Mouse (Mus musculus): Measurements from ENCODE around the gene Marveld3. TPM values are rescaled to one million over a fixed set of nuclear protein-coding genes. Genes with fewer than 3 reads are reported as not detected.

Marveld3 gene
- polyA plus RNA-seq, 1 experiment from 2014 or later = 3.9 TPM

GRCm38 (mm10) chr8:109954486-109954948, 7.5 kb downstream of the Marveld3 start:
- Histone ChIP-seq H3K4me2 (replicated peaks; ENCODE audit: low read depth, low read length) (no peak overlapping the region), H3K9ac (replicated peaks; ENCODE audit: low read length) (no peak overlapping the region), H3K9me3 (ENCODE audit: low read length) (no peaks in the 10 kb centered on the region), H3K27me3 (ENCODE audit: insufficient read depth, low read length) (no peaks in the 10 kb centered on the region; the same call in 1 of the 2 replicates), H3K27ac (ENCODE audit: low read length) (no peak overlapping the region), H3K4me3 (ENCODE audit: low read length) (no peak overlapping the region), H3K4me1 (ENCODE audit: insufficient read depth, low read length) (peaks cover 11% of the 10 kb centered on the region), H3K36me3 (ENCODE audit: insufficient read depth, low read length) (no peaks in the 10 kb centered on the region)
- WGBS = 58% methylated on average over 13 of the region's 13 CpGs
- ATAC-seq (ENCODE audit: low FRiP score, low TSS enrichment) = no peak

- Histone ChIP-seq H3K27me3 (ENCODE audit: insufficient read depth, low read length) (peaks cover 11% of the 10 kb centered on the region; the same call in 1 of the 2 replicates), H3K4me1 (ENCODE audit: insufficient read depth, low read length) (peaks cover 13% of the 10 kb centered on the region), H3K9ac (replicated peaks; ENCODE audit: low read length) (no peak overlapping the region), H3K27ac (ENCODE audit: low read length) (no peak overlapping the region), H3K9me3 (ENCODE audit: low read length) (no peaks in the 10 kb centered on the region), H3K36me3 (ENCODE audit: insufficient read depth, low read length) (no peaks in the 10 kb centered on the region), H3K4me2 (replicated peaks; ENCODE audit: low read depth, low read length) (no peak overlapping the region), H3K4me3 (ENCODE audit: low read length) (no peak overlapping the region)
- WGBS = 62% methylated on average over 7 of the region's 7 CpGs
- ATAC-seq (ENCODE audit: low FRiP score, low TSS enrichment) = no peak
Measured at GRCm38 (mm10) chr8:109952171-109952570, 9.8 kb downstream of the Marveld3 start.

- ATAC-seq (ENCODE audit: low FRiP score, low TSS enrichment) = no peak
- peak overlapping the region; percentile 68 for H3K4me2 ChIP-seq (replicated peaks; ENCODE audit: low read depth, low read length)
- peak overlapping the region; percentile 57; the same call in 1 of the 2 replicates for H3K9ac ChIP-seq (replicated peaks; ENCODE audit: low read length)
- WGBS = 3% methylated on average over 19 of the region's 19 CpGs
- no peak overlapping the region for H3K27ac ChIP-seq (ENCODE audit: low read length)
- no peaks in the 10 kb centered on the region for H3K9me3 ChIP-seq (ENCODE audit: low read length)
- H3K36me3 ChIP-seq (ENCODE audit: insufficient read depth, low read length) = no peaks in the 10 kb centered on the region
- peak overlapping the region; percentile 45 for H3K4me3 ChIP-seq (ENCODE audit: low read length)
- H3K4me1 ChIP-seq (ENCODE audit: insufficient read depth, low read length) = peaks cover 17% of the 10 kb centered on the region
- peaks cover 11% of the 10 kb centered on the region; the same call in 1 of the 2 replicates for H3K27me3 ChIP-seq (ENCODE audit: insufficient read depth, low read length)
Measured at GRCm38 (mm10) chr8:109948285-109948564, 13.8 kb downstream of the Marveld3 start.

- Histone ChIP-seq H3K9me3 (ENCODE audit: low read length) (no peaks in the 10 kb centered on the region), H3K4me1 (ENCODE audit: insufficient read depth, low read length) (peaks cover 17% of the 10 kb centered on the region), H3K4me3 (ENCODE audit: low read length) (peak overlapping the region; percentile 45), H3K4me2 (replicated peaks; ENCODE audit: low read depth, low read length) (peak overlapping the region; percentile 68), H3K27ac (ENCODE audit: low read length) (no peak overlapping the region), H3K36me3 (ENCODE audit: insufficient read depth, low read length) (no peaks in the 10 kb centered on the region), H3K27me3 (ENCODE audit: insufficient read depth, low read length) (peaks cover 11% of the 10 kb centered on the region; the same call in 1 of the 2 replicates), H3K9ac (replicated peaks; ENCODE audit: low read length) (peak overlapping the region; percentile 57; the same call in 1 of the 2 replicates)
- ATAC-seq (ENCODE audit: low FRiP score, low TSS enrichment) = peak; percentile 63
- WGBS = under 1% methylated on average over 26 of the region's 26 CpGs
Measured at GRCm38 (mm10) chr8:109947447-109948284, 14.3 kb downstream of the Marveld3 start.

GRCm38 (mm10) chr8:109946272-109946671, 15.7 kb downstream of the Marveld3 start:
- Histone ChIP-seq H3K27me3 (ENCODE audit: insufficient read depth, low read length) (peaks cover 11% of the 10 kb centered on the region; the same call in 1 of the 2 replicates), H3K4me1 (ENCODE audit: insufficient read depth, low read length) (peaks cover 25% of the 10 kb centered on the region), H3K9ac (replicated peaks; ENCODE audit: low read length) (no peak overlapping the region), H3K4me2 (replicated peaks; ENCODE audit: low read depth, low read length) (no peak overlapping the region), H3K36me3 (ENCODE audit: insufficient read depth, low read length) (no peaks in the 10 kb centered on the region), H3K4me3 (ENCODE audit: low read length) (no peak overlapping the region), H3K9me3 (ENCODE audit: low read length) (no peaks in the 10 kb centered on the region), H3K27ac (ENCODE audit: low read length) (no peak overlapping the region)
- WGBS = 85% methylated on average over 7 of the region's 7 CpGs
- ATAC-seq (ENCODE audit: low FRiP score, low TSS enrichment) = no peak

- peak; percentile 29; the same call in 1 of the 2 replicates for ATAC-seq (ENCODE audit: low FRiP score, low TSS enrichment)
- H3K9ac ChIP-seq (replicated peaks; ENCODE audit: low read length) = no peak overlapping the region
- 37% methylated on average over 7 of the region's 7 CpGs for WGBS
- no peaks in the 10 kb centered on the region for H3K9me3 ChIP-seq (ENCODE audit: low read length)
- H3K4me2 ChIP-seq (replicated peaks; ENCODE audit: low read depth, low read length) = no peak overlapping the region
- H3K27ac ChIP-seq (ENCODE audit: low read length) = no peak overlapping the region
- peaks cover under 1% of the 10 kb centered on the region for H3K36me3 ChIP-seq (ENCODE audit: insufficient read depth, low read length)
- peaks cover 11% of the 10 kb centered on the region; the same call in 1 of the 2 replicates for H3K27me3 ChIP-seq (ENCODE audit: insufficient read depth, low read length)
- H3K4me3 ChIP-seq (ENCODE audit: low read length) = no peak overlapping the region
- peaks cover 26% of the 10 kb centered on the region for H3K4me1 ChIP-seq (ENCODE audit: insufficient read depth, low read length)
Measured at GRCm38 (mm10) chr8:109945694-109946093, 16.3 kb downstream of the Marveld3 start.

GRCm38 (mm10) chr8:109945153-109945632, 16.8 kb downstream of the Marveld3 start:
- Histone ChIP-seq H3K36me3 (ENCODE audit: insufficient read depth, low read length) (peaks cover 6% of the 10 kb centered on the region), H3K4me1 (ENCODE audit: insufficient read depth, low read length) (peaks cover 26% of the 10 kb centered on the region), H3K9me3 (ENCODE audit: low read length) (no peaks in the 10 kb centered on the region), H3K9ac (replicated peaks; ENCODE audit: low read length) (no peak overlapping the region), H3K4me2 (replicated peaks; ENCODE audit: low read depth, low read length) (no peak overlapping the region), H3K27ac (ENCODE audit: low read length) (0 out of 2 replicates have a peak overlapping the region, but pooled peaks have one; percentile 25), H3K27me3 (ENCODE audit: insufficient read depth, low read length) (peaks cover 11% of the 10 kb centered on the region; the same call in 1 of the 2 replicates), H3K4me3 (ENCODE audit: low read length) (no peak overlapping the region)
- 18% methylated on average over 9 of the region's 9 CpGs for WGBS
- peak; percentile 44; the same call in 1 of the 2 replicates for ATAC-seq (ENCODE audit: low FRiP score, low TSS enrichment)

GRCm38 (mm10) chr8:109941606-109942360, 20.2 kb downstream of the Marveld3 start:
- H3K9me3 ChIP-seq (ENCODE audit: low read length) = no peaks in the 10 kb centered on the region
- H3K27ac ChIP-seq (ENCODE audit: low read length) = no peak overlapping the region
- no peak overlapping the region for H3K4me2 ChIP-seq (replicated peaks; ENCODE audit: low read depth, low read length)
- H3K36me3 ChIP-seq (ENCODE audit: insufficient read depth, low read length) = peaks cover 23% of the 10 kb centered on the region
- peaks cover 18% of the 10 kb centered on the region for H3K4me1 ChIP-seq (ENCODE audit: insufficient read depth, low read length)
- ATAC-seq (ENCODE audit: low FRiP score, low TSS enrichment) = peak; percentile 20; the same call in 1 of the 2 replicates
- no peak overlapping the region for H3K9ac ChIP-seq (replicated peaks; ENCODE audit: low read length)
- 58% methylated on average over 2 of the region's 2 CpGs for WGBS
- H3K27me3 ChIP-seq (ENCODE audit: insufficient read depth, low read length) = no peaks in the 10 kb centered on the region
- no peak overlapping the region for H3K4me3 ChIP-seq (ENCODE audit: low read length)

- Histone ChIP-seq H3K4me1 (ENCODE audit: insufficient read depth, low read length) (no peaks in the 10 kb centered on the region), H3K9ac (replicated peaks; ENCODE audit: low read length) (no peak overlapping the region), H3K9me3 (ENCODE audit: low read length) (no peaks in the 10 kb centered on the region), H3K4me2 (replicated peaks; ENCODE audit: low read depth, low read length) (no peak overlapping the region), H3K27ac (ENCODE audit: low read length) (no peak overlapping the region), H3K36me3 (ENCODE audit: insufficient read depth, low read length) (peaks cover 10% of the 10 kb centered on the region), H3K4me3 (ENCODE audit: low read length) (no peak overlapping the region), H3K27me3 (ENCODE audit: insufficient read depth, low read length) (no peaks in the 10 kb centered on the region)
- WGBS = 68% methylated on average over 8 of the region's 8 CpGs
- no peak for ATAC-seq (ENCODE audit: low FRiP score, low TSS enrichment)
Measured at GRCm38 (mm10) chr8:109920406-109921390, 41.3 kb downstream of the Marveld3 start.
